Mouse (Mus musculus) CH12.LX (cell line): ENCODE results near the gene Brsk2.

Experiments used
- CTCF ChIP-seq, 2 experiments: IDR thresholded peaks in 1 of 2; conservative IDR thresholded peaks in 1 of 2; 2 replicates each; pipeline ENCODE4 v1.5.1; 2011 to 2012; ENCODE audit warnings: low read depth in 2 of 2, low read length in 2 of 2, improper control_type of control experiment in 1 of 2, inconsistent platforms in 1 of 2, mild to moderate bottlenecking in 1 of 2, moderate library complexity in 1 of 2
- KAT2A ChIP-seq: IDR thresholded peaks from 2 replicates; pipeline ENCODE4 v1.6.1; 2012; ENCODE audit warnings: low read length, improper control_type of control experiment, inconsistent platforms; ENCODE audit not compliant: insufficient replicate concordance
- USF2 ChIP-seq: conservative IDR thresholded peaks from 2 replicates; pipeline ENCODE4 v1.6.1; 2011; ENCODE audit warnings: low read depth, low read length, improper control_type of control experiment

DNA sequence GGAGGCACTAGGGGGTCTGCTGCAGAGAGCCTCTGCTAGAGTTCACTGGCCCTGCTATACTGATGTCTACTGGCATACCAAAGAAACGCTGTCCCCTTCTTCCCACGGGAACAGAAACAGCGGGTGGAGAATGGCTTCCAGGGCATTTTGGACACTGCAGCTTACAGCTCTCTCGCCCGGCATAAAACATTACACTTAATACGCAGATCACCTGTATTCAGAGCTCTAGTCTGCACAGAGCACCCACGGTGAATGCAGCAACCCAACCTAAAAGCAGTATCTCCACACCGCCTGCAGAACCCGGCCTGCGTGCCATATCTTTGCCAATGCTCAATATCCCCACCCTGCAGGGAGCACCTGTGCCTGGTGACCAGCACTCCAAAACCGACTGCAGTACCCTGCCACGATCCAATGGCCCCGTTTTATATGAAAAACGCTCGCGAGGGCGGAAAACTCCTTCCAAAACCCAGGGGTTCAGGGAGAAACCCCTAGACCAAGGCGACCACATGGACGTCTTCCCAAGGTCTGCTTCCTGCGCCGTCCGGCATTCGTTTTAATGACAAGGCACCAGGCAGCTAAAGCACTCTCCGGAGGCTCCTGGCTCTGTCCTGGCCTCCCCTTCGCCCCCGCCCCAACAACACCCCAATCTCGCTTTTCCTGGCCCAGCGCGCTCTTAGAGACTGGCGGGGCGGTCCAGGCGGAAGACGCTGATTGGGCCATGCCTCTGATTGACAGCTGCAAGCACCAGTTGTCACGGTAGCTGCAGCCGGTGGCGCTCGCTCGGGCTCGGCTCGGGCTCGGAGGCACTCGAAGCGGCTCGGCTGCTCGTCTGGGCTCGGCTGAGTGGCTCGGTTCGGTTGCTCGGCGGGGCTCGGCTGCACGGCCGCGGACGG is at the start of gene Brsk2:
- TF ChIP-seq CTCF (conservative IDR thresholded peaks at IDR 0.05 in 1 of 2, IDR thresholded peaks at IDR 0.05 in 1 of 2; ENCODE audit: low read depth in 2 of 2, low read length in 2 of 2) (no peak), KAT2A (no peak), USF2 (no peak)
